Mouse (Mus musculus) G1E (cell line): ENCODE measurements around the gene Coro2a. TPM values are rescaled to one million over a fixed set of nuclear protein-coding genes. Genes with fewer than 3 reads are reported as not detected.

Source experiments
- ATAC-seq: 2 replicates; pipeline ENCODE4 v1.8.0; 2016; ENCODE audit warnings: mild to moderate bottlenecking; ENCODE audit not compliant: insufficient number of reproducible peaks, poor library complexity, low FRiP score, severe bottlenecking; ENCODE audit errors: extremely low read depth
- DNase-seq: peaks from one replicate; pipeline ENCODE4 v3.0.0; 2012; ENCODE audit warnings: low spot score
- H3K27me3 ChIP-seq: 2 replicates; pipeline ENCODE4 v1.6.1; 2012; ENCODE audit warnings: mild to moderate bottlenecking, low read length, inconsistent platforms; ENCODE audit not compliant: insufficient read depth
- H3K36me3 ChIP-seq: replicated peaks from 2 replicates; pipeline ENCODE3; 2012; ENCODE audit warnings: mild to moderate bottlenecking, inconsistent platforms
- H3K4me1 ChIP-seq: 2 replicates; pipeline ENCODE4 v1.6.1; 2012; ENCODE audit warnings: low read depth, low read length, inconsistent platforms, mixed read lengths; ENCODE audit not compliant: insufficient read depth
- H3K4me3 ChIP-seq: 2 replicates; pipeline ENCODE4 v1.5.1; 2012; ENCODE audit warnings: low read depth, mild to moderate bottlenecking, inconsistent platforms, low read length, moderate library complexity, mixed read lengths
- H3K9me3 ChIP-seq: replicated peaks from 2 replicates; pipeline ENCODE4 v1.6.1; 2012; ENCODE audit warnings: inconsistent platforms
- CTCF ChIP-seq: IDR thresholded peaks from 2 replicates; pipeline ENCODE4 v1.5.1; 2012; ENCODE audit warnings: low read depth, low read length, inconsistent platforms, mixed read lengths
- GATA1 ChIP-seq: IDR thresholded peaks from 2 replicates; pipeline ENCODE4 v1.6.1; 2012; ENCODE audit warnings: borderline replicate concordance, low read length, inconsistent platforms, mixed read lengths
- GATA2 ChIP-seq: IDR thresholded peaks from 2 replicates; pipeline ENCODE4 v1.6.1; 2012; ENCODE audit warnings: low read depth, low read length, inconsistent platforms, borderline replicate concordance
- POLR2AphosphoS5 ChIP-seq: IDR thresholded peaks from 2 replicates; pipeline ENCODE4 v1.6.1; 2012; ENCODE audit warnings: low read depth, low read length, inconsistent platforms; ENCODE audit not compliant: insufficient replicate concordance
- TAL1 ChIP-seq: conservative IDR thresholded peaks from 2 replicates; pipeline ENCODE4 v1.6.1; 2012; ENCODE audit warnings: low read depth, low read length, inconsistent platforms, mixed read lengths
- polyA plus RNA-seq: library from polyadenylated mRNA; stranded (reverse); fragments of >175 nt; gene quantifications from 2 replicates; pipeline ENCODE4 v1.2.3, GENCODE M21; 2012
- total RNA-seq, 2 experiments: library from RNA; stranded (forward) in 1 of 2; stranded (reverse) in 1 of 2; fragments of 200-1000 nt in 1 of 2; fragments of >200 nt in 1 of 2; fragmentation: Nextera tagmentation in 1 of 2; gene quantifications; 2 replicates each; pipeline ENCODE4 v1.2.3; 2014 to 2017

Coro2a gene
- total and polyA plus RNA-seq, 3 experiments: 79.5 to 501 (median 158) TPM

DNA sequence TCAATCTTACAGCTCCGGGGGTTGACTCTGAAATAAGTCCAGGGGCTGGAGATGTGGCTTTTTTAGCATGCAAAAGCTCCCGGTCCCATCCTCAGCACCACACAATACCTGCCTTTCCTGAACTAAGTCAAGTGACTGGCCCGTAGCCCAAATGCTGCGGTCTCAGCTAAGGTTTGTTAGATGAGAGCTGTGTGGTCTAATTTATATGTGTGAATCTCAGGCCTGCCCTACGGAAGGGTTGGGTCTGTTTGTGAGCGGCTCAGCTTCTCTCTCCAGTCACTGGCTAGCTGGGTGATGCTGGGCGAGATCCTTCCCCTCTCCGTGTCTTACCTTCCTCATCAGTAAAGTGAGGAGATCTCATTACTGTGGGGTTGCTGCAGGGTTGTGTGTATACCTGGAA lies 33.8 kb downstream of the Coro2a start:
- Histone ChIP-seq H3K36me3 (peaks cover 89% of the 10 kb centered on the region), H3K9me3 (peaks cover 7% of the 10 kb centered on the region), H3K4me3 (0 out of 2 replicates have a peak overlapping the region, but pooled peaks have one; percentile 24), H3K27me3 (no peaks in the 10 kb centered on the region), H3K4me1 (peaks cover 87% of the 10 kb centered on the region)
- DNase-seq (no peak), ATAC-seq (no peak)
- TF ChIP-seq GATA2 (no peak), CTCF (no peak), POLR2AphosphoS5 (no peak), TAL1 (no peak), GATA1 (no peak)

DNA sequence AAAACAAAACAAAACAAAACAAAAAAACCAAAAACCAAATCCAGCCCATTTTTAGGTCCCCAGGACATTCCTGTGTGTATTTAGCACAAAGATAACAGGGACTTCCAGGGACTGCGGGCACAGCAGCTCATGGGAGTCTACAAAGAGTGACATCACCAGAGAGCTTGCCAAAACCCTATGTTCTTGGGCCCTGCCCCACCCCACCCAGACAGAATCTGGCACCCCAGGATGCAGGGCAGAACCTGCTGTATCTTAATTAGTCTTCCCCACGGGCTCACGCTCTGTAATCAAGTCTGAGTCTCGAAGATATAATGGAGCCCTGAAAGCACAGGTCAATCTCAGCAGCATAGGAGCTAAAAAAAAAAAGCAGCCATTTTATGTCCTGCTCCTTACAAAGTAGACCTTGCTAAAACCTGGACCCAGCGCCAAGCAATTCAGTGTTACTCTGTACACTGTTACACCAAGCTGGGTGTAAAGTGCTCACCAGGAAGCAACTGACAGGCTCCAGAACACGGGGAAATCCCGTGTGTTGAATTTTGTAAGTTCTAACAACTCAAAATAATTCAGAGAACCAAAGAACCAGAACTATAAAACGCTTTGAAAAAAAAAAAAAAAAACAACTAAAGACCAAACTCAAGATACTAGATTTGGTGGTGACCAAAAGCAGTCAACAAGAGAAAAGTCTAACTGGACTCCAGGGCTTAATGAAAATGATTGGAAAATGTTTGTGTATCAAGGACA lies 34.9 kb downstream of the Coro2a start:
- peaks cover 90% of the 10 kb centered on the region for H3K36me3 ChIP-seq
- no peaks in the 10 kb centered on the region for H3K27me3 ChIP-seq
- no peak for ATAC-seq
- no peak for TF ChIP-seq POLR2AphosphoS5
- TF ChIP-seq CTCF: no peak
- TF ChIP-seq GATA1: no peak
- TF ChIP-seq GATA2: no peak
- no peak for TF ChIP-seq TAL1
- H3K9me3 ChIP-seq: peaks cover 5% of the 10 kb centered on the region
- DNase-seq: no peak
- no peak overlapping the region for H3K4me3 ChIP-seq
- H3K4me1 ChIP-seq: peaks cover 91% of the 10 kb centered on the region

DNA sequence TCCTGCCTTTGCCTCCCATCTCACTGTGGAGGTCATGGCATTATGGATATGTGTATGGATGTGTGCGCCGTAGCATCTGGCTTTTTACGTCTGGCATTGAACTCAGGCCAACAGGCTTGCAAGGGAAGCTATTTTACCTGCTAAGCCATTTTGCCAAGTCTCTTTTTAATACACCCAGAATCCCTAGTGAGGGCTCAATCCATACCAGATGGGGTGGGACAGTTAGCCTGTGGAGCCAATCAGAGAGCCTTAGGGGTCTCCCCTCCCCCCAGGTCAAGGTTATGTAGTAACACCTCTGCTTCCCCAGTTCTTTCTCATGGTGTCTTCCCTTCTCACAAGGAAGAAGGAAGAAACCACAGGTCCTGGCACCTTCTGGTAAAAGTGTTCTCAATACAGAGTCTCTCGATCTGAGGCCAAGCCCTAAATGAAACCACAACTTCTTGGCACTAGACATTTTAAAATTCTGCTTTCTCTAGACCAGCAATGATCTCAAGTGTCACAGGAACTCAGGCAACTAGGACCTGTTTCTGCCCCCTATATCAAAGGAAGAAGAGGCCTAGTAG lies 36.5 kb downstream of the Coro2a start:
- Histone ChIP-seq H3K4me3 (no peak overlapping the region), H3K27me3 (no peaks in the 10 kb centered on the region), H3K4me1 (peaks cover 91% of the 10 kb centered on the region), H3K9me3 (no peaks in the 10 kb centered on the region), H3K36me3 (peaks cover 92% of the 10 kb centered on the region)
- ATAC-seq (no peak), DNase-seq (no peak)
- TF ChIP-seq CTCF: no peak
- TF ChIP-seq TAL1: no peak
- TF ChIP-seq GATA1: no peak
- TF ChIP-seq GATA2: no peak
- TF ChIP-seq POLR2AphosphoS5: no peak

DNA sequence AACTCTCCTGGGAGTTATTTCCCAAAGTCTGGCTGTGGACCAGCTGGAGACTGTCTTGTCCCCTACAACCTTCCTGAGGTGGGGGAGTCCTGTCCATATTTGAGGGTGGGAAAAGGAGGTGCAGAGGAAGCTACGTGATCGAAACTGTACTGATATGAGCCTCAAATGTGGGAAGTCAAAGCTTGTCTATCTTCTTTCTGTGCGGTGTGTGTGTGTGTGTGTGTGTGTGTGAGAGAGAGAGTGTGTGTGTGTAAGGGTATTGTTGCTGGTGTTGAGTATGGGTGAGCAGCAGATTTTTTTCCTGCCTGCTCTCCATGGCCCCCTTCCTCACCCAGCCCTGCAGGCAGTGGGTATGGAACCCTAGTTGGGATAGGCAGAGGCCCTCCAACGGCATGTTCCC lies 37.8 kb downstream of the Coro2a start:
- no peak for TF ChIP-seq TAL1
- TF ChIP-seq GATA2: no peak
- TF ChIP-seq GATA1: no peak
- no peak for TF ChIP-seq POLR2AphosphoS5
- no peak for TF ChIP-seq CTCF
- Histone ChIP-seq H3K36me3 (peaks cover 93% of the 10 kb centered on the region), H3K9me3 (no peaks in the 10 kb centered on the region), H3K4me3 (peak overlapping the region; percentile 64; the same call in 1 of the 2 replicates), H3K4me1 (peaks cover 92% of the 10 kb centered on the region), H3K27me3 (no peaks in the 10 kb centered on the region)
- ATAC-seq (no peak), DNase-seq (no peak)

- DNase-seq: peak; percentile 89
- peaks cover 93% of the 10 kb centered on the region for H3K36me3 ChIP-seq
- H3K27me3 ChIP-seq: no peaks in the 10 kb centered on the region
- peaks cover 92% of the 10 kb centered on the region for H3K4me1 ChIP-seq
- peak overlapping the region; percentile 64; the same call in 1 of the 2 replicates for H3K4me3 ChIP-seq
- TF ChIP-seq GATA1 (no peak), CTCF (no peak), TAL1 (no peak; the same call in 1 of the 2 replicates), GATA2 (no peak), POLR2AphosphoS5 (no peak)
- peak; percentile 91 for ATAC-seq
- H3K9me3 ChIP-seq: no peaks in the 10 kb centered on the region
Observed at GRCm38 (mm10) chr4:46563847-46564246, 38.2 kb downstream of the Coro2a start.

GRCm38 (mm10) chr4:46562841-46563240 lies 39.2 kb downstream of the Coro2a start:
- H3K36me3 ChIP-seq: peaks cover 91% of the 10 kb centered on the region
- ATAC-seq (no peak), DNase-seq (no peak)
- TF ChIP-seq POLR2AphosphoS5: no peak
- TF ChIP-seq TAL1: no peak
- no peak for TF ChIP-seq GATA2
- no peak for TF ChIP-seq GATA1
- no peak for TF ChIP-seq CTCF
- no peak overlapping the region; the same call in 1 of the 2 replicates for H3K4me3 ChIP-seq
- H3K4me1 ChIP-seq: peaks cover 92% of the 10 kb centered on the region
- no peaks in the 10 kb centered on the region for H3K27me3 ChIP-seq
- no peaks in the 10 kb centered on the region for H3K9me3 ChIP-seq
